Mouse (Mus musculus) spleen, adult 2 months (tissue): ENCODE results near the gene Rnf5. TPM values are rescaled to one million over a fixed set of nuclear protein-coding genes. Genes with fewer than 3 reads are reported as not detected.

Experiments used
- DNase-seq, 2 experiments: peaks; one replicate each; pipeline versions ENCODE4 v3.0.0 to v3.0.0-alpha.2; 2012 to 2021; ENCODE audit warnings: low spot score in 2 of 2, low read depth in 1 of 2
- H3K27ac ChIP-seq: fragments of 200-500 bp; 2 replicates; pipeline ENCODE4 v1.5.1; 2012; ENCODE audit warnings: low read length, inconsistent platforms; ENCODE audit not compliant: insufficient read depth
- H3K27me3 ChIP-seq: fragments of 200-500 bp; 2 replicates; pipeline ENCODE4 v1.6.1; 2012; ENCODE audit warnings: mild to moderate bottlenecking, moderate library complexity, low read length, inconsistent platforms; ENCODE audit not compliant: control insufficient read depth, insufficient read depth
- H3K36me3 ChIP-seq: fragments of 200-500 bp; 2 replicates; pipeline ENCODE4 v1.6.1; 2012; ENCODE audit warnings: mild to moderate bottlenecking, low read length, inconsistent platforms; ENCODE audit not compliant: control insufficient read depth, insufficient read depth
- H3K4me1 ChIP-seq: fragments of 200-500 bp; 2 replicates; pipeline ENCODE4 v1.6.1; 2011; ENCODE audit warnings: inconsistent platforms; ENCODE audit not compliant: control insufficient read depth, insufficient read depth, insufficient read length
- H3K4me3 ChIP-seq: fragments of 200-500 bp; 2 replicates; pipeline ENCODE4 v1.5.1; 2011; ENCODE audit warnings: mild to moderate bottlenecking, inconsistent platforms; ENCODE audit not compliant: insufficient read depth, insufficient read length; ENCODE audit errors: extremely low read depth
- CTCF ChIP-seq: fragments of 200-500 bp; IDR thresholded peaks from 2 replicates; pipeline ENCODE4 v1.5.1; 2011; ENCODE audit warnings: mild to moderate bottlenecking, inconsistent platforms; ENCODE audit not compliant: insufficient read depth, insufficient read length, insufficient replicate concordance; ENCODE audit errors: extremely low read depth
- POLR2A ChIP-seq: fragments of 200-500 bp; IDR thresholded peaks from 2 replicates; pipeline ENCODE4 v1.6.1; 2011; ENCODE audit warnings: low read depth, low read length, inconsistent platforms
- WGBS: fragments of 180-500 bp; shearing (Covaris S2); methylation state at CpG from one replicate; pipeline ENCODE4 v1.1.7; 2018; 5-methylcytosine and 5-hydroxymethylcytosine counted together
- polyA plus RNA-seq: library from polyadenylated mRNA; depleted of rRNA; stranded (reverse); fragments of >200 nt; gene quantifications from 2 replicates; pipeline ENCODE4 v1.2.3, GENCODE M21; 2012

Rnf5 gene
- polyA plus RNA-seq, 1 experiment: 54.1 TPM

DNA sequence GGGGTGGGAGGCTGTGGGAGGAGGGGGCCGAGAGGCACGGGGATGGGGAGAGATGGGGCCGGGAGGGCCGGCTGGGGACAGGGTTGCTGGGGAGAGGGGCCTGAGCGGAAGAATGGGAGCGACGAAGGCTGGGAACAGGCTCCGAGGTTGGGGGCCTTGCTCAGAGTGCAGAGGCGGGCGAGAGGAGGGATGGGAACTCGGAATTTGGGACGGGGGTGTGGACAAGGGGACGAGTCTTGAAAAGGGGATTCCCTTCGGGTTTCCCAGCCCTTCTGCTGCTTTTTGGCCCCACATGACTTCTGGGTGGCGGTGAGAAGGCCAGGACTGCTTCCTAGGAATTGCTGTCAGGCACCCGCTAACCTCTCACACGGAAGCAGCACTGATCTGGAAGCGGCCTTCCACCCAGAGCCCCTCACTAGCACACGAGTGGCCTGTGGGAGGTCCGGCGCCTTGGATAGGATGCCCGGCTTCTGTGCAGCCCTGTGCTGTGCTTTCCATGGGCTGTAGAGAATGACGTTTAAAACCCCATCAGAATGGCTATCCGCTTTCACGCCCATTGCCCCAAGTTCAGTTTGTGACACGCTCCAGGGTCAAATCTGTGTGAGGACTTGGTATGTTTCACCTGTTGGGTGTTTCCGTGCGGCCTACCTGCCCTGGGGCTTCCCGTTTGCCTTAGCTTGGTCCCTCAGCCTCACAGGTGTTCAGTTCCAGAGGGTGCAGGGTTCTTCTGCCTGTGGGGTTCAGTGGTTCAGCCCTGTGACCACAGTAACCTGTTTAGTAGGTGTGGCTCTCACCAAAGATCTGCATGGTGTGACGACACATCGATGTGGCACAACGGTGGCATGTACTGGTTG lies 2.9 kb upstream of the Rnf5 start:
- DNase-seq: no peak
- TF ChIP-seq POLR2A (no peak), CTCF (no peak)
- H3K36me3 ChIP-seq: peaks cover 6% of the 10 kb centered on the region; the same call in 1 of the 2 replicates
- H3K27ac ChIP-seq: 0 out of 2 replicates have a peak overlapping the region, but pooled peaks have one; percentile 22
- peaks cover 33% of the 10 kb centered on the region; the same call in 1 of the 2 replicates for H3K4me1 ChIP-seq
- H3K4me3 ChIP-seq: peak overlapping the region; percentile 90
- 13% methylated on average over 32 of the region's 32 CpGs for WGBS
- H3K27me3 ChIP-seq: no peaks in the 10 kb centered on the region

DNA sequence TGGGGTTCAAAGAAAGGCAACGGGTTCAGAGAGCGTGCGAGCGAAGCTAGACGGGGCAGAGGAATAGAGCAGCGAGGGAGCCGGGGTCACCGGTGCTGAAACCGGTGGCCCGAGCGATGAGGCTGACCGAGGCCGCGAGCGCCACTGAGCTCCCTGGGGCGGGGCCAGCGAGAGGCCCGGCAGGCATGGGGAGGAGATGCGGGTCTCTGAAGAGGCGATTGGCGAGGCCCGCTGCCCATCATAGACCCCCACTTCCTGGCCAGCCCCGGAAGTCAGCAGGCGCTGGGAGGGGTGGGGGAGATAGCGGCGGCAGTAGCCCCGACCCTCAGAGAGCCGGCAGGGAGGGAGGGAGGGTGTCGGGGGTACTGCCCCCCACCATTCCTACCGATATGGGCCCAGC lies 2.1 kb upstream of the Rnf5 start:
- H3K27ac ChIP-seq: peak overlapping the region; percentile 91
- H3K27me3 ChIP-seq: no peaks in the 10 kb centered on the region
- TF ChIP-seq CTCF (no peak), POLR2A (peak; percentile 45)
- under 1% methylated on average over 30 of the region's 30 CpGs for WGBS
- peaks cover 33% of the 10 kb centered on the region; the same call in 1 of the 2 replicates for H3K4me1 ChIP-seq
- DNase-seq: peak; percentile 85 to 95
- peaks cover 7% of the 10 kb centered on the region for H3K36me3 ChIP-seq
- peak overlapping the region; percentile 90 for H3K4me3 ChIP-seq

DNA sequence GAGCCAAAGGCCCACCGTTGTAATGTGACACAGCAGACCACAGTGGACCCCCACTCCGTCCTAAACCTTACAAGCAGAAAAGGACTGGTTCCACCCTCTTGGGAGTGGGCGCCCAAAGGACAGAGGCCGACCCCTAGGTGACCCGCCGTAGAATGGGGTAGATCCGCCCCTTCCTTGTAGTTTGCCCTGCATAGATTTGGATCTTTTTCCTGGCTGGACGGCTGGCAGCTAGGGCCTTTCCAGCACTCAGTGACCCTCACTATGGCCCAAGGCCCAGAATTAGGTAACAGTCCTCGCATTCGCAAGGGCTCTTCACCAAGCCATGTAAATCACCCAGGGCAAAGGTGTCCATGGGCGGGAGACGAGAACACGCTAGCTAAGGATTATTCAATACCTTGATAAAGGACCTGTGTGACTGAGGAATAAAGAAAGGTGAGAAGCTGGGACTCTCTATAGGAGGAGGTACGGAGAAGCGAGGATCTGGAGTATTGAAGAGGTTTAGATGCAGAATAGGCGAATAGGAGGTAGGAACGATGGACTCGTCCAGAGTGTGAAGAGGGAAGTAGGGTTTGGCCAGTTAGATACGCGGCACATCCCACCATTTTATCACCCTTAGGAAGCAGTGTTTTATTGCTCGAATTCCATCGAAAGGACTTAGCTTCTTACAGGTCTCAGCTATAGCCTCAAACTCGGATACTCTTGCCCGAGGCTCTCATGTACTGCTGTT lies 1.2 kb upstream of the Rnf5 start:
- Histone ChIP-seq H3K4me1 (peaks cover 33% of the 10 kb centered on the region; the same call in 1 of the 2 replicates), H3K4me3 (peak overlapping the region; percentile 90), H3K36me3 (peaks cover 7% of the 10 kb centered on the region), H3K27ac (peak overlapping the region; percentile 96), H3K27me3 (no peaks in the 10 kb centered on the region)
- WGBS: 22% methylated on average over 24 of the region's 24 CpGs
- TF ChIP-seq POLR2A: no peak
- no peak for TF ChIP-seq CTCF
- DNase-seq: no peak

DNA sequence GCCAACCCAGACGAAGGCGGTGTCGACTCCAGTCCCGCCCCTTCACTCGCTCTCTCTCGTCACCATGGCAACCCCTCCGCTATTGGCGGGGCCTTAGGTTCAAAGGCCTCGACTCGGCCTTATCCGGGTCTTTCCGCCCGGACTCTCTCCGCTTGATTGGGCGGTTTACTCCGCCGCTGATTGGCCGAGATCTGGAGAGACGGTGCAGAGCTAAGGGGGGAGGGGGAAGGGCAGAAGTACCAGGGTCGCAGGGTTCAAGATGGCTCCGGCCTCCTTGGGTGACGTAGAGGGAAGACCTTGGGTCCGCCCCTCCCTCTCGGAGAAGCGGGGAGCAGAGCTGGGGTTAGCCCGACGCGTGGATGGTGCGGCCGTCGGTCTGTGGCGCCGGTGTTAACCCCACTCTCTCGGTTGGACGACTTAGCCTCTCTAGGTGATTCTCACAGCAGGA lies 595 bp upstream of the Rnf5 start, which contains the start of gene Agpat1:
Gene Agpat1, plus strand, starts transcription at position 202 of the 448 bp plus-strand sequence.
- DNase-seq: peak in 1 of 2 experiments; percentile 98
- H3K4me3 ChIP-seq: peak within 1 kb of the TSS; percentile 90
- H3K4me1 ChIP-seq: peaks cover 33% of the 10 kb centered on the region; the same call in 1 of the 2 replicates
- peaks cover 7% of the 10 kb centered on the region for H3K36me3 ChIP-seq
- H3K27me3 ChIP-seq: no peaks in the 10 kb centered on the region
- peak within 1 kb of the TSS; percentile 96 for H3K27ac ChIP-seq
- no peak for TF ChIP-seq CTCF
- peak; percentile 70 for TF ChIP-seq POLR2A
- WGBS: under 1% methylated on average over 35 of the region's 35 CpGs

DNA sequence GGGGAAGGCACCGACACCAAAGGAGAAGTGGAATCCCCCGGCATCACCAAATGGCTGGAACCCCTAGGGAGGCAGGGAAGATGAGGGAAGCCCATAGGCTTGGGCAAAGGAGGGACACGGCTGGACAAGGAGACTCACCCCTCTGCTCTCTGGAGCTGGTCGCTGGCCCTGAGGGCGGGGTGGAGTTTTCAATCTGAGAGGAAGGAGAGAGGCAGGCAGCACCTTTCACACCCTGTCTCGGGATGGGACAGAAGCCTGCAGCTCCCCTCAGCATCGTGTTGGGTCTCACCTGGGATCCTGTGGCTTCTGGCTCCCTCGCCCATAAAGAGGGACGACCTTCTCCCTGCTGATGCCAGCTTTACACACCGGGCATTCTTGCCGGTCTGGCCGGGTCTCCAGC lies 1.7 kb downstream of the Rnf5 start:
- Histone ChIP-seq H3K27ac (no peak overlapping the region), H3K36me3 (peaks cover 7% of the 10 kb centered on the region), H3K4me3 (no peak overlapping the region), H3K27me3 (no peaks in the 10 kb centered on the region), H3K4me1 (peaks cover 19% of the 10 kb centered on the region; the same call in 1 of the 2 replicates)
- 90% methylated on average over 12 of the region's 12 CpGs for WGBS
- TF ChIP-seq CTCF (no peak), POLR2A (no peak)
- DNase-seq: no peak

DNA sequence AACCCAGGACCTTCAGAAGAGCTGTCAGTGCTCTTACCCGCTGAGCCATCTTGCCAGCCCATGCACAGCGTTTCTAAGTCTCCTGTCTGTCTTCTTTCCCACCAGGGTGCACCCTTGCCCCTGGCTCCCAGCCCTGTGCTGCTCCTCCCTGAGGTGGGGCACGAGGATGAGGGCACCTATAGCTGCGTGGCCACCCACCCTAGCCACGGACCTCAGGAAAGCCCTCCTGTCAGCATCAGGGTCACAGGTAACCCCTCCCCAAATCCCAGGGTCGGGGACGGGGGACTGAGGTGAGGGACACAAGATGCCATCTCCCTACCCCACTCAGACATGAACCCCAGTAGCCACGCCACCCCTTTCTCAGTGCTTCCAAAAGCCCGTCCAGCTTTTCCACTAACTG lies 3.6 kb downstream of the Rnf5 start:
- Histone ChIP-seq H3K4me3 (no peak overlapping the region), H3K4me1 (peaks cover 11% of the 10 kb centered on the region; the same call in 1 of the 2 replicates), H3K36me3 (peaks cover 21% of the 10 kb centered on the region), H3K27ac (no peak overlapping the region), H3K27me3 (no peaks in the 10 kb centered on the region)
- no peak for DNase-seq
- no peak for TF ChIP-seq CTCF
- WGBS: 86% methylated on average over 9 of the region's 9 CpGs
